Mouse (Mus musculus) embryo, embryonic 10.5 days (tissue): ENCODE measurements around the gene H2al1j.
A peak's percentile ranks its signal among the peaks of the same experiment; 100 is the strongest.
"Not testable (repeated sequence)": the region's sequence is repeated elsewhere in the genome, so short reads cannot be mapped to it uniquely, and the experiment has no call there.

Experiments
- DNase-seq: peaks from one replicate; pipeline ENCODE4 v3.0.0-alpha.2; 2015; ENCODE audit warnings: low spot score

H2al1j gene

DNA sequence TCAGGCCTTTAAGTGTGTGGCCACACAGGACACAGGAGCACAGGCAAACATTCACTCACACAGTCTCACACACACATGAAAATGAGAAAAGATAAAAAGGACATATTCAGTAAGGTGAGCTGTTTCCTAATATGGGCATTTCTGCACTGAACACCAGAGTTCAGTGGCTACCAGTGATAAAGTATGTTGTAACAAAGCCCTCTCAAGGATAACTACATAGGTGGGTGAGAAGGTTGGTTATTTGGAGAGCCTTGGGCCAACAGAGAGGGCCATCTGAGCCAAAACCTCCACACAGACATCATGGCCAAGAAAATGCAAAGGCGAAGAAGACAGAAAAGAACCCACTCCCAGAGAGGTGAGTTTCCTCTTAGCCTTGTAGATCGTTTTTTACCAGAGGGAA lies at the start of gene H2al1j:
Gene H2al1j (plus strand): TSS at position 301 of the 400 bp plus-strand sequence.
- not testable (repeated sequence) for DNase-seq

- DNase-seq, result no peak
Measured at GRCm38 (mm10) chrX:11280741-11281140, 46.9 kb upstream of the H2al1j start.

- DNase-seq, result no peak
Measured at GRCm38 (mm10) chrX:11288306-11288882, 39.2 kb upstream of the H2al1j start.

- no peak for DNase-seq
Measured at GRCm38 (mm10) chrX:11289244-11289643, 38.4 kb upstream of the H2al1j start.

GRCm38 (mm10) chrX:11298957-11299356 lies 28.7 kb upstream of the H2al1j start, which contains the start of gene H2al1a:
TSS of gene H2al1a (plus strand) at chrX:11299257.
- not testable (repeated sequence) for DNase-seq

DNA sequence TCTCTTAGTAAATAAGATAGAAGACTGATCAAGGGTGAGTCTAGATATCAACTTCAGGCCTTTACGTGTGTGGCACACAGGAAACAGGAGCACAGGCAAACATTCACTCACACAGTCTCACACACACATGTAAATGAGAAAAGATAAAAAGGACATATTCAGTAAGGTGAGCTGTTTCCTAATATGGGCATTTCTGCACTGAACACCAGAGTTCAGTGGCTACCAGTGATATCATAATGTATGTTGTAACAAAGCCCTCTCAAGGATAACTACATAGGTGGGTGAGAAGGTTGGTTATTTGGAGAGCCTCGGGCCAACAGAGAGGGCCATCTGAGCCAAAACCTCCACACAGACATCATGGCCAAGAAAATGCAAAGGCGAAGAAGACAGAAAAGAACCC lies 25.5 kb upstream of the H2al1j start, which contains the start of gene H2al1b:
Gene H2al1b (plus strand): TSS at position 301 of the 400 bp plus-strand sequence.
- DNase-seq, result not testable (repeated sequence)

- DNase-seq, result not testable (repeated sequence)
Measured at GRCm38 (mm10) chrX:11305355-11305754, 22.3 kb upstream of the H2al1j start, which contains the start of gene H2al1c. TSS of gene H2al1c (plus strand) at chrX:11305655.

GRCm38 (mm10) chrX:11308524-11308923 lies 19.1 kb upstream of the H2al1j start, which contains the start of gene H2al1d:
TSS of gene H2al1d (plus strand) at chrX:11308824.
- DNase-seq, result not testable (repeated sequence)

DNA sequence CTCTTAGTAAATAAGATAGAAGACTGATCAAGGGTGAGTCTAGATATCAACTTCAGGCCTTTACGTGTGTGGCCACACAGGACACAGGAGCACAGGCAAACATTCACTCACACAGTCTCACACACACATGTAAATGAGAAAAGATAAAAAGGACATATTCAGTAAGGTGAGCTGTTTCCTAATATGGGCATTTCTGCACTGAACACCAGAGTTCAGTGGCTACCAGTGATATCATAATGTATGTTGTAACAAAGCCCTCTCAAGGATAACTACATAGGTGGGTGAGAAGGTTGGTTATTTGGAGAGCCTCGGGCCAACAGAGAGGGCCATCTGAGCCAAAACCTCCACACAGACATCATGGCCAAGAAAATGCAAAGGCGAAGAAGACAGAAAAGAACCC lies 16.0 kb upstream of the H2al1j start, which contains the start of gene H2al1e:
Gene H2al1e (plus strand): TSS at position 301 of the 400 bp plus-strand sequence.
- not testable (repeated sequence) for DNase-seq

GRCm38 (mm10) chrX:11314858-11315257 lies 12.8 kb upstream of the H2al1j start, which contains the start of gene H2al1f:
TSS of gene H2al1f (plus strand) at chrX:11315158.
- not testable (repeated sequence) for DNase-seq

DNA sequence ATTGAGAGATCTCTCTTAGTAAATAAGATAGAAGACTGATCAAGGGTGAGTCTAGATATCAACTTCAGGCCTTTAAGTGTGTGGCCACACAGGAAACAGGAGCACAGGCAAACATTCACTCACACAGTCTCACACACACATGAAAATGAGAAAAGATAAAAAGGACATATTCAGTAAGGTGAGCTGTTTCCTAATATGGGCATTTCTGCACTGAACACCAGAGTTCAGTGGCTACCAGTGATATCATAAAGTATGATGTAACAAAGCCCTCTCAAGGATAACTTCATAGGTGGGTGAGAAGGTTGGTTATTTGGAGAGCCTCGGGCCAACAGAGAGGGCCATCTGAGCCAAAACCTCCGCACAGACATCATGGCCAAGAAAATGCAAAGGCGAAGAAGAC lies 9.7 kb upstream of the H2al1j start, which contains the start of gene H2al1g:
Gene H2al1g (plus strand): TSS at position 301 of the 400 bp plus-strand sequence.
- DNase-seq, result not testable (repeated sequence)

DNA sequence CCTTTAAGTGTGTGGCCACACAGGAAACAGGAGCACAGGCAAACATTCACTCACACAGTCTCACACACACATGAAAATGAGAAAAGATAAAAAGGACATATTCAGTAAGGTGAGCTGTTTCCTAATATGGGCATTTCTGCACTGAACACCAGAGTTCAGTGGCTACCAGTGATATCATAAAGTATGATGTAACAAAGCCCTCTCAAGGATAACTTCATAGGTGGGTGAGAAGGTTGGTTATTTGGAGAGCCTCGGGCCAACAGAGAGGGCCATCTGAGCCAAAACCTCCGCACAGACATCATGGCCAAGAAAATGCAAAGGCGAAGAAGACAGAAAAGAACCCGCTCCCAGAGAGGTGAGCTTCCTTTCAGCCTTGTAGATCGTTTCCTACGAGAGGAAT lies 6.4 kb upstream of the H2al1j start, which contains the start of gene H2al1h:
Gene H2al1h (plus strand): TSS at position 301 of the 400 bp plus-strand sequence.
- DNase-seq, result not testable (repeated sequence)

GRCm38 (mm10) chrX:11324359-11324758 lies 3.3 kb upstream of the H2al1j start, which contains the start of gene H2al1i:
TSS of gene H2al1i (plus strand) at chrX:11324659.
- DNase-seq, result not testable (repeated sequence)

DNA sequence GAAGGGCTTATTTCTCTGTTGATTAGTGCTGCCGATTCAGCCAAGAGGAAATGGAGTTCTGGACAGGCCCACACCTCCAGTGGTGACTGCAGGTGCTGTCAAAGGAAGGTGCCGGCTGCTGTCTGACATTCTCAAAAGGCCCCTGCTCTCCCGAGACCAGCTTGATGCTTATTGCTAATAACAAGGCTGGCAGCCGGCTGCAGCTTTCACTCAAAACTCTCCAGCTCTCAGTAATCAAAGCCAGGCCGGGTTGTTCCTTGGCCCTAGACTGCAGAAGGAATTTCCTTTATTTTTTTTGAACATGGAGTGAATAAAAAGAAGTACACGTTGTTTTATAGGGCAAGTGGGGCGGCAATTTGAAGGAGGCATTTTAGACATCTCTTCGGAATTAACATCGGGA lies 18.1 kb downstream of the H2al1j start:
- DNase-seq, result peak; percentile 47

DNA sequence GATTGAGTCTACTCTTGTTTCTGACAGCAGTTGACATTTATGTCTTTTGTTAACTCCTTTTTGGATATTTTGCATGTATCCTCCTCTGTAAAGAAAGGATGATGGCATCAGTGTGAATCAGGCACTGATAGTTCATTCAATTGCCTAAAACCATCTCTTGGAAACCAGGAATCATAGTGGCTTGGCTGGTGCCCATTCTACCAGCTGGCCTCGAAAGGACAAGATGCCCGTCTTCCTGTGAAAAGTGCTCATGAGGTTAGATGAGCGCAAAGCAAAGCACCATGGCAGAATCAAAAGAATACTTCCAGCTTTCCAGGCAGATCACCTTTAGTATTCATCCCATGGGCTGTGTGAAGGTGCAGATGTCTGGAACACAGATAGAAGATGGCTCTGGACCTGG lies 19.1 kb downstream of the H2al1j start:
- no peak for DNase-seq

DNA sequence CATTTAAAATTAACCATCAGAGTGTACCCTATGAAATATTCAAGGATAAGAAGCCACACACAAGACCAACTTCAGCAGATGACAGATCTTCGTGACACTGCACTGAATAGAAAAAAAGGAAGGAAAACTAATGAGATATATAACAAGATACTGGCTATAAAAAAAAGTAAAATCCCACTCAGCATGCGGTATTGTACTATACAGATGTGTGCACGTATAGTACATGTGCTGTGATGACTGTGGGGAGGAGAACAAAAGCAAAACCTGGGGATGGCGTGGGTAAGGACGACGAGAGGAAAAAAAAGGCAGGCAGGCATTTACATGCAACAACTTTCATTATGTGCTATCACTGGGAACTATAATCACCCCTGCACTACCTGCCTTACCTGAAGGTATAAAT lies 33.2 kb downstream of the H2al1j start:
- DNase-seq, result no peak

DNA sequence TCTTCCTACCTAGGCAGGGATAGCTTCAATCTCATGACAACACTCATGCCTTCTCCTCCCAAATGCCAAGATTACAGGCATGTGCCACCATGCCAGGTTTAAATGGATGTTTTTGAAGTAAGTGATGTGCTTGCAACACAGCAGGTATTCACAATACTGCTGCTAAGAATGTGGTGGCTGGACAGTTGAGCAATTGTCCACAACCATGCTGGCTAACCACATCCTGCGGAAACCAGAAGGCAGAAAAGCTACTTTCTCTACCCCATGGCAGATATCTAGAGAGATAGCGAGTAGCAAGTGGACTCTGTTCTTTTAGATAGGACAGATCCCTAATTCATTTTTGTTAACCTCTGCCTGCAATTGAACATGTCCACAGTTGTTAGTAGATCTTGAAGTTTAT lies 33.6 kb downstream of the H2al1j start:
- no peak for DNase-seq

GRCm38 (mm10) chrX:11363890-11364289 lies 36.3 kb downstream of the H2al1j start:
- no peak for DNase-seq

DNA sequence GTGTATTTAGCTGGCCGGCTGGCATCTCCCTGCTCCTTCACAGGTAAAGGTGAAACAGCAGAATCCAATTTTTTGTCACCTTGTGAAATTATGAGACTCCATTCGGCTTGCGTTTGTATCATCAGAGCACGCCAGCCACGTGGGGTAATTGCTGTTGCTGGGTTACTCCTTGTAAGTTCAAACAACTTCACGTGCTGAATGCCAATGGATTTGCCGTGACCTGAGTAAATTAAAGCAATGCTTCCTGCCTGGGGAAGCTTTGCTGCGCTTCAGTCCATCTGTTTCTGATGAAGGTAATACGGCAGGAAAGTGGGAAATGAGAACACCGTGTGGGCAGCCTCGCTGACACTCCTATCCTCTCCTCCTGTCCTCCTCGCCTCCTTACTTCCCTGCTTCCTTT lies 37.5 kb downstream of the H2al1j start:
- peak; percentile 32 for DNase-seq
